Mouse (Mus musculus) MEL (cell line): Measurements from ENCODE around the gene Zfp946. TPM values are rescaled to one million over a fixed set of nuclear protein-coding genes. Genes with fewer than 3 reads are reported as not detected.
A peak's percentile ranks its signal among the peaks of the same experiment; 100 is the strongest.

Source experiments
- DNase-seq: peaks from one replicate; pipeline ENCODE4 v3.0.0; 2011; ENCODE audit warnings: low read depth, low spot score
- H3K27ac ChIP-seq: 2 replicates; pipeline ENCODE4 v1.5.1; 2012; ENCODE audit warnings: low read depth, mild to moderate bottlenecking, control low read depth, low read length, moderate library complexity; ENCODE audit not compliant: control insufficient read depth
- H3K27me3 ChIP-seq, 2 experiments: fragments of 150-350 bp in 1 of 2; sonication (generic) in 1 of 2; 2 replicates each; pipeline ENCODE4 v1.6.1; 2012; ENCODE audit warnings: low read length in 2 of 2, mild to moderate bottlenecking in 2 of 2, improper control_type of control experiment in 1 of 2, moderate library complexity in 1 of 2; ENCODE audit not compliant: insufficient read depth in 2 of 2, control insufficient read depth in 1 of 2
- H3K36me3 ChIP-seq, 2 experiments: 2 replicates each; pipeline ENCODE4 v1.6.1; 2012 to 2014; ENCODE audit warnings: low read length in 2 of 2, improper control_type of control experiment in 1 of 2, inconsistent platforms in 1 of 2, mild to moderate bottlenecking in 1 of 2; ENCODE audit not compliant: insufficient read depth in 2 of 2, control insufficient read depth in 1 of 2
- H3K4me1 ChIP-seq, 2 experiments: fragments of 150-350 bp in 1 of 2; sonication (generic) in 1 of 2; 2 replicates each; pipeline ENCODE4 v1.6.1; 2012; ENCODE audit warnings: low read length in 2 of 2, improper control_type of control experiment in 1 of 2, mild to moderate bottlenecking in 1 of 2; ENCODE audit not compliant: insufficient read depth in 2 of 2, control insufficient read depth in 1 of 2
- H3K4me3 ChIP-seq, 2 experiments: fragments of 150-350 bp in 1 of 2; sonication (generic) in 1 of 2; 2 replicates each; pipeline ENCODE4 v1.5.1; 2012; ENCODE audit warnings: low read depth in 2 of 2, low read length in 2 of 2, mild to moderate bottlenecking in 2 of 2, moderate library complexity in 2 of 2, control low read depth in 1 of 2, improper control_type of control experiment in 1 of 2; ENCODE audit not compliant: control insufficient read depth in 1 of 2, insufficient read depth in 1 of 2
- H3K79me2 ChIP-seq: 2 replicates; pipeline ENCODE4 v1.6.1; 2012; ENCODE audit warnings: mild to moderate bottlenecking, low read length, moderate library complexity; ENCODE audit not compliant: control insufficient read depth, poor library complexity, insufficient read depth
- H3K9ac ChIP-seq: 2 replicates; pipeline ENCODE4 v1.6.1; 2012; ENCODE audit warnings: low read depth, mild to moderate bottlenecking, control low read depth, low read length, moderate library complexity; ENCODE audit not compliant: control insufficient read depth, poor library complexity, severe bottlenecking
- H3K9me3 ChIP-seq: fragments of 150-350 bp; sonication (generic); replicated peaks from 2 replicates; pipeline ENCODE4 v1.6.1; 2012; ENCODE audit warnings: mild to moderate bottlenecking, low read length, improper control_type of control experiment, moderate library complexity; ENCODE audit not compliant: insufficient read depth
- POLR2AphosphoS5 ChIP-seq: IDR thresholded peaks from 2 replicates; pipeline ENCODE4 v1.6.1; 2012; ENCODE audit warnings: low read depth, borderline replicate concordance, mild to moderate bottlenecking, inconsistent platforms, low read length, moderate library complexity, mixed read lengths
- SIN3A ChIP-seq: IDR thresholded peaks from 2 replicates; pipeline ENCODE4 v1.6.1; 2012; ENCODE audit warnings: low read length, improper control_type of control experiment, inconsistent platforms
- SMC3 ChIP-seq: IDR thresholded peaks from 2 replicates; pipeline ENCODE4 v1.6.1; 2011; ENCODE audit warnings: low read depth, low read length, improper control_type of control experiment
- USF1 ChIP-seq: IDR thresholded peaks from 2 replicates; pipeline ENCODE4 v1.6.1; 2014; ENCODE audit warnings: low read depth, mild to moderate bottlenecking, inconsistent platforms, low read length, improper control_type of control experiment, moderate library complexity
- USF2 ChIP-seq, 2 experiments: IDR thresholded peaks; 2 replicates each; pipeline ENCODE4 v1.6.1; 2011 to 2012; ENCODE audit warnings: improper control_type of control experiment in 2 of 2, low read length in 2 of 2, borderline replicate concordance in 1 of 2, inconsistent platforms in 1 of 2, low read depth in 1 of 2, mild to moderate bottlenecking in 1 of 2; ENCODE audit not compliant: insufficient read depth in 1 of 2
- polyA plus RNA-seq, 2 experiments: library from polyadenylated mRNA; stranded (reverse) in 1 of 2; unstranded in 1 of 2; fragments of >175 nt in 1 of 2; fragments of >200 nt in 1 of 2; gene quantifications; 2 replicates each; pipeline versions ENCODE4 v1.2.1 to v1.2.4; 2012; ENCODE audit warnings: low replicate concordance in 2 of 2, low read depth in 1 of 2; ENCODE audit not compliant: insufficient read length in 2 of 2, insufficient read depth in 1 of 2, missing spikeins in 1 of 2
- total RNA-seq: library from RNA; depleted of rRNA; stranded (reverse); fragments of 300-350 nt; gene quantifications from 2 replicates; pipeline ENCODE4 v1.2.3, GENCODE M21; 2012; rRNA removed

The Zfp946 gene
- total and polyA plus RNA-seq, 3 experiments, result not detected

- no peaks in the 10 kb centered on the region for H3K4me1 ChIP-seq
- DNase-seq, result no peak
- no peaks in the 10 kb centered on the region for H3K27me3 ChIP-seq
- no peak for TF ChIP-seq POLR2AphosphoS5
- TF ChIP-seq SMC3, result no peak
- H3K9me3 ChIP-seq, result no peaks in the 10 kb centered on the region
- no peaks in the 10 kb centered on the region for H3K36me3 ChIP-seq
- H3K27ac ChIP-seq, result no peak overlapping the region
- no peak overlapping the region for H3K4me3 ChIP-seq
- no peaks in the 10 kb centered on the region for H3K79me2 ChIP-seq
- no peak overlapping the region for H3K9ac ChIP-seq
These were observed 23.7 kb downstream of the Zfp946 start for GRCm38 (mm10) chr17:22447684-22448083.

DNA sequence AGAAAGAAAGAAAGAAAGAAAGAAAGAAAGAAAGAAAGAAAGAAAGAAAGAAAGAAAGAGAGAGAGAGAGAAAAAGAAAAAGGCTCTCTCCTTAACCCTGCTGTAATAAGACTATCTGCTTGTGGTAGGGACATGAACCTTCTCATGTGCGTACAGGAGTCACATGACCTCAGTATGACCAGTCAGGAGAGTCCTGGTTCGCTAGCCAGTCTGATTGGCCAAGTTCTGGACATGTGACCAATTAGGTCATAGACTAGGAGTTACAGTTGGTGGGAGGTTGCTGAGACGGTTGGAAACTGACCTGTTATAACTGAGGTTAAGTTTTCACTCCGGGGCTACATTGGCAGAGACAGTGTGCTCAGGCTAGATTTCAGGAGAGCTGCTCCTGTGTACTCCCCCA, 73.1 kb downstream of the Zfp946 start:
- no peaks in the 10 kb centered on the region for H3K79me2 ChIP-seq
- no peak overlapping the region for H3K4me3 ChIP-seq
- peak; percentile 6 for DNase-seq
- no peaks in the 10 kb centered on the region for H3K4me1 ChIP-seq
- no peaks in the 10 kb centered on the region for H3K27me3 ChIP-seq
- no peak overlapping the region for H3K9ac ChIP-seq
- TF ChIP-seq USF2 (IDR thresholded peaks at IDR 0.05; ENCODE audit: borderline replicate concordance in 1 of 2, insufficient read depth in 1 of 2, low read depth in 1 of 2, low read length in 2 of 2) (0 out of 4 replicates have a peak, but pooled peaks of 1 of the 2 experiments have one; percentile 38), SIN3A (no peak), USF1 (peak; percentile 77)
- no peaks in the 10 kb centered on the region for H3K9me3 ChIP-seq
- no peak overlapping the region for H3K27ac ChIP-seq
- H3K36me3 ChIP-seq, result no peaks in the 10 kb centered on the region

Other genes with a start within 250 kb of the Zfp946 start
- gene Zfp994, start 198.6 kb upstream of the Zfp946 start, total RNA-seq, result 1.9 and 2.1 TPM in 2 replicates
- gene Zfp994, start 198.6 kb upstream of the Zfp946 start, polyA plus RNA-seq, result under 1 TPM in 1 of 2 experiments, not detected in 1; 0.99 TPM
- gene CT030661.1, start 109.4 kb upstream of the Zfp946 start, total RNA-seq, result 6.0 and 7.0 TPM in 2 replicates
- 1 to 10 TPM in 1 of 2 experiments, not detected in 1; 4.1 TPM for gene CT030661.1, start 109.4 kb upstream of the Zfp946 start, polyA plus RNA-seq
- gene Zfp944, start 62.8 kb upstream of the Zfp946 start, total RNA-seq, result 4.1 TPM in 2 replicates
- 1 to 10 TPM in 1 of 2 experiments, not detected in 1; 4.0 TPM for gene Zfp944, start 62.8 kb upstream of the Zfp946 start, polyA plus RNA-seq
- 2.7 and 2.8 TPM in 2 replicates for gene Zfp758, start 62.8 kb upstream of the Zfp946 start, total RNA-seq
- 1 to 10 TPM in 1 of 2 experiments, not detected in 1; 1.1 TPM for gene Zfp758, start 62.8 kb upstream of the Zfp946 start, polyA plus RNA-seq
- not detected in 2 replicates for gene Vmn2r111, start 149.3 kb downstream of the Zfp946 start, total RNA-seq
- not detected for gene Vmn2r111, start 149.3 kb downstream of the Zfp946 start, polyA plus RNA-seq
- not detected in 2 replicates for gene Vmn2r112, start 176.7 kb downstream of the Zfp946 start, total RNA-seq
- gene Vmn2r112, start 176.7 kb downstream of the Zfp946 start, polyA plus RNA-seq, result not detected